Mouse (Mus musculus): ENCODE measurements around the gene Adam11.

Gene Adam11

GRCm38 (mm10) chr11:102778597-102778996, 17.4 kb downstream of the Adam11 start:
- no peak for DNase-seq (ENCODE audit: low spot score)

GRCm38 (mm10) chr11:102779081-102779638, 17.9 kb downstream of the Adam11 start:
- no peak for DNase-seq (ENCODE audit: low spot score)

- no peak for DNase-seq (ENCODE audit: low spot score)
Observed at GRCm38 (mm10) chr11:102779824-102780223, 18.6 kb downstream of the Adam11 start.

GRCm38 (mm10) chr11:102780271-102780985, 19.2 kb downstream of the Adam11 start:
- DNase-seq (ENCODE audit: low spot score), result no peak

GRCm38 (mm10) chr11:102780986-102781351, 19.7 kb downstream of the Adam11 start:
- no peak for DNase-seq (ENCODE audit: low spot score)

GRCm38 (mm10) chr11:102781523-102781922, 20.3 kb downstream of the Adam11 start:
- DNase-seq (ENCODE audit: low spot score), result no peak

- no peak for DNase-seq (ENCODE audit: low spot score)
Observed at GRCm38 (mm10) chr11:102783443-102783842, 22.2 kb downstream of the Adam11 start.

- DNase-seq (ENCODE audit: low spot score), result no peak
Observed at GRCm38 (mm10) chr11:102787688-102788177, 26.5 kb downstream of the Adam11 start.

GRCm38 (mm10) chr11:102791682-102792445, 30.6 kb downstream of the Adam11 start:
- DNase-seq (ENCODE audit: low spot score), result no peak

GRCm38 (mm10) chr11:102794157-102794556, 32.9 kb downstream of the Adam11 start:
- no peak for DNase-seq (ENCODE audit: low spot score)

GRCm38 (mm10) chr11:102803453-102803852, 42.2 kb downstream of the Adam11 start:
- DNase-seq (ENCODE audit: low spot score), result no peak

- no peak for DNase-seq (ENCODE audit: low spot score)
Observed at GRCm38 (mm10) chr11:102808246-102808645, 47.0 kb downstream of the Adam11 start.

GRCm38 (mm10) chr11:102810721-102811485, 49.7 kb downstream of the Adam11 start:
- DNase-seq (ENCODE audit: low spot score), result no peak

- no peak for DNase-seq (ENCODE audit: low spot score)
Observed at GRCm38 (mm10) chr11:102814881-102815280, 53.6 kb downstream of the Adam11 start.

GRCm38 (mm10) chr11:102818121-102819020, 57.1 kb downstream of the Adam11 start:
- DNase-seq (ENCODE audit: low spot score), result peak; percentile 17

- peak; percentile 57 for DNase-seq (ENCODE audit: low spot score)
Observed at GRCm38 (mm10) chr11:102819021-102819782, 58.0 kb downstream of the Adam11 start, which contains the start of gene Gjc1. Gene Gjc1, minus strand, starts transcription at chr11:102819700.

- no peak for DNase-seq (ENCODE audit: low spot score)
Observed at GRCm38 (mm10) chr11:102819783-102820385, 58.6 kb downstream of the Adam11 start.

GRCm38 (mm10) chr11:102820432-102820831, 59.2 kb downstream of the Adam11 start:
- no peak for DNase-seq (ENCODE audit: low spot score)

- DNase-seq (ENCODE audit: low spot score), result no peak
Observed at GRCm38 (mm10) chr11:102821231-102821630, 60.0 kb downstream of the Adam11 start.

GRCm38 (mm10) chr11:102826476-102826875, 65.2 kb downstream of the Adam11 start:
- DNase-seq (ENCODE audit: low spot score), result no peak
